Mouse (Mus musculus) liver, postnatal 0 days (tissue): ENCODE data around the gene Pim3.
A peak's percentile ranks its signal among the peaks of the same experiment; 100 is the strongest.

Experiments
- CTCF ChIP-seq: sonication (generic); IDR thresholded peaks from 2 replicates; pipeline ENCODE4 v1.5.1; 2016; ENCODE audit warnings: antibody characterized with exemption, low read depth
- EP300 ChIP-seq: IDR thresholded peaks from 2 replicates; pipeline ENCODE4 v1.6.1; 2016; ENCODE audit warnings: antibody characterized with exemption, low read depth, mild to moderate bottlenecking

- TF ChIP-seq CTCF (0 out of 2 replicates have a peak, but pooled peaks have one; percentile 1), EP300 (peak; percentile 74)
Observed at GRCm38 (mm10) chr15:88819026-88819905, 42.7 kb upstream of the Pim3 start, which contains the start of the genes Alg12 and Creld2.
